Mouse (Mus musculus) olfactory bulb, adult 2 months (tissue): Measurements from ENCODE around the gene Fam163a. TPM values are rescaled to one million over a fixed set of nuclear protein-coding genes. Genes with fewer than 3 reads are reported as not detected.
"Not testable (repeated sequence)": the region's sequence is repeated elsewhere in the genome, so short reads cannot be mapped to it uniquely, and the experiment has no call there.

Source experiments
- H3K27ac ChIP-seq: fragments of 200-500 bp; 2 replicates; pipeline ENCODE4 v1.5.1; 2012; ENCODE audit warnings: low read depth, low read length; ENCODE audit not compliant: insufficient read depth
- H3K4me1 ChIP-seq: fragments of 200-500 bp; 2 replicates; pipeline ENCODE4 v1.6.1; 2012; ENCODE audit warnings: low read length; ENCODE audit not compliant: control insufficient read depth, insufficient read depth
- H3K4me3 ChIP-seq: fragments of 200-500 bp; 2 replicates; pipeline ENCODE4 v1.5.1; 2012; ENCODE audit warnings: mild to moderate bottlenecking, low read depth, low read length, moderate library complexity; ENCODE audit not compliant: insufficient read depth
- CTCF ChIP-seq: fragments of 200-500 bp; IDR thresholded peaks from 2 replicates; pipeline ENCODE4 v1.5.1; 2012; ENCODE audit warnings: low read depth, mild to moderate bottlenecking, low read length, moderate library complexity; ENCODE audit not compliant: insufficient read depth
- POLR2A ChIP-seq: fragments of 200-500 bp; IDR thresholded peaks from 2 replicates; pipeline ENCODE4 v1.6.1; 2012; ENCODE audit warnings: mild to moderate bottlenecking, low read depth, low read length, moderate library complexity; ENCODE audit not compliant: insufficient read depth
- WGBS: fragments of 180-500 bp; shearing (Covaris S2); methylation state at CpG from one replicate; pipeline ENCODE4 v1.1.7; 2018; 5-methylcytosine and 5-hydroxymethylcytosine counted together
- polyA plus RNA-seq: library from polyadenylated mRNA; stranded (reverse); fragments of >200 nt; gene quantifications from 2 replicates; pipeline ENCODE4 v1.2.4, GENCODE M21; 2012; ENCODE audit warnings: low replicate concordance; ENCODE audit not compliant: missing spikeins, insufficient read depth, insufficient read length

The Fam163a gene
- polyA plus RNA-seq, 1 experiment: not detected

DNA sequence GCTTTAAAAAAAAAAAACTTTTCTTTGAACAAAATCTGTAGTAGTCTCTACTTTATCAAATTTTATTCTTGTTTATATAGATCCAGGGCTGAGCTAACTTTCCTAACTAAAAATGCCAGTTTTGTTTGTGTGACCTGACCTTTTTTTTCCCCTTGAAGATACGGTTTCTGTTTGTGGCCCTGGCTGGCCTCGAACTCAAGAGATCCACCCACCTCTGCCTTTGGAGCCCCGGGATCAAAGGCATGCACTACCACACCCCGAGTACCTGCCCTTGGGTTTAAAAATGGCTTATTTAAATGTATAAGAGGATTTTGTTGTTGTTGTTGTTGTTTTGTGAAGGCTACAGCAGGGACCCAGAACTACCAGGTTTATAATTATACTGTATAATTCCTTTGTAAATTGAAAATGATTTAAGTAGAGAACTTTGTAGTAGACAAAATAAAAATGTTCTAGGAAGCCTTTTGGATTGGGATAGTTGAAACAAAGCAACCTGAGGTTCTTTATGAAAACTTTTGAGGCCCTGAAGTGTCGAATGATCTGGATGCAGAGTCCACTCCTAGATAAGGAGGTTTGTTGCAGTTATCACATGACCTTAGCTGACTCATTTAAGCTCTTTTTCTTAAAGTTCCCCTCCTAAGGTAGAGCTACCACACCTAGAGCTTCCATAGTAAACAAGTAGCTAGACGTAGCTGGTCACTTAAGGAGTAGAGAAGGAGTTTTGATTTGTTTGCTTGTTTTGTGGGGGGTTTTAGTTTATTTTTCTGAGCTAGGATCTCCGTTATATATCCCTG, 163.2 kb downstream of the Fam163a start:
- WGBS: 30% methylated on average over 7 of the region's 7 CpGs
- H3K27ac ChIP-seq: no peak overlapping the region
- peak overlapping the region; percentile 38 for H3K4me3 ChIP-seq
- H3K4me1 ChIP-seq: peaks cover 5% of the 10 kb centered on the region
- TF ChIP-seq POLR2A (no peak), CTCF (no peak)

GRCm38 (mm10) chr1:156040731-156041401, 164.0 kb downstream of the Fam163a start:
- TF ChIP-seq POLR2A (peak; percentile 90), CTCF (no peak)
- 0 out of 2 replicates have a peak overlapping the region, but pooled peaks have one; percentile 4 for H3K27ac ChIP-seq
- H3K4me3 ChIP-seq: peak overlapping the region; percentile 32
- H3K4me1 ChIP-seq: peaks cover 4% of the 10 kb centered on the region
- under 1% methylated on average over 22 of the region's 22 CpGs for WGBS

DNA sequence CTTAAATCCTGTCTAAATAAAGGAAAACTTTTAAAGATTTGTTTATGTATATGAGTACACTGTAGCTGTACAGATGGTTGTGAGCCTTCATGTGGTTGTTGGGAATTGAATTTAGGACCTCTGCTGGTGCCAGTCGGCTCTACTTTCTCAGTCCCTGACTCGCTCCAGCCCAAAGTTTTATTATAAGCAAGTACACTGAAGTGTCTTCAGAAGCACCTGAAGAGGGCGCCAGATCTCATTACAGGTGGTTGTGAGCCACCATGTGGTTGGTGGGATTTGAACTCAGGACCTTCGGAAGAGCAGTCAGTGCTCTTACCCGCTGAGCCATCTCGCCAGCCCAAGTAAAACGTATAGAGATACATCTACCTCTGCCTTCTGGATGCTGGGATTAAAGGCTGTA, 164.8 kb downstream of the Fam163a start:
- 75% methylated on average over 7 of the region's 7 CpGs for WGBS
- H3K4me3 ChIP-seq, H3K27ac ChIP-seq, H3K4me1 ChIP-seq: not testable (repeated sequence)

GRCm38 (mm10) chr1:156037144-156037583, 167.7 kb downstream of the Fam163a start:
- WGBS: 43% methylated on average over 5 of the region's 5 CpGs

GRCm38 (mm10) chr1:156035930-156036737, 168.7 kb downstream of the Fam163a start, which contains the start of gene Tor1aip1:
Gene Tor1aip1 (minus strand): TSS chr1:156036480.
- TF ChIP-seq CTCF (peak; percentile 47; the same call in 1 of the 2 replicates), POLR2A (peak; percentile 25; the same call in 1 of the 2 replicates)
- Histone ChIP-seq H3K4me3 (peak within 1 kb of the TSS; percentile 100), H3K4me1 (no peaks in the 10 kb centered on the region; the same call in 1 of the 2 replicates), H3K27ac (peak within 1 kb of the TSS; percentile 99)
- WGBS: under 1% methylated on average over 59 of the region's 59 CpGs

More at GRCm38 (mm10) chr1:156037144-156037583, 167.7 kb downstream of the Fam163a start:
- TF ChIP-seq POLR2A: no peak
- TF ChIP-seq CTCF: no peak
- Histone ChIP-seq H3K27ac (no peak overlapping the region), H3K4me3 (no peak overlapping the region), H3K4me1 (peaks cover 2% of the 10 kb centered on the region)

DNA sequence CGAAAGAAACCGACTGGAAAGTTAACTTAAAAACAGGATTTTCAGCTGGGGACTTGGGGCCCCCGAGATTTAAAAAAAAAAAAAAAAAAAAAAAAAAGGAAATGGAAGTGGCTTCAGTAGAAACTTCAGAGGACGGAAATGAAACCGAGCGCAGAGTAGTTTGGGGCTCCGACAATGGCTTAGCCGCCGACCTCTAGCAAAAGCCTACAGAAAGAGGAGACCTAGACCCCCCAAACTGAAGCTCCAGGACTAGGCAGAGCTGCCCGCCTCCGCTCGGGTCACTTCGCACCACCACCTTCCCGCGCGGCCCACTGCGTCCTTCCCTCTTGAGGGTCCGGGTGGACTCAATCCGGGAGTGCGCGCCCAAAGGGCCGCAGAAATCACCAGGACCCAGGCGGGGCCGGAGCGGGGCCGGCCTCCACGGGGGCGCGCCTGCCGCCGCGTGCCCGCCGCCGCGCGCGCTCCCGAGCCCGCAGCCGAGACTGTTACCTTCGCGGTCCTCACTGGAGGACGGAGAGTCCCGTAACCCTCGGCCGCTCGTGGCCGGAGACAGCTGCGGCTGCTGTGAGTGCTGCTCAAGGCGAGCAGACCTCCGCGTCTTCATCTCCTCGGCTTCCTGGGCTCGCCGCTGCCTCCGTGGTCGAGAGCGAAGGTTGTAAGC, 169.4 kb downstream of the Fam163a start, which contains the start of gene Tor1aip2:
Tor1aip2 (plus strand) TSS at position 135 of the 661 bp plus-strand sequence.
- Histone ChIP-seq H3K27ac (peak within 1 kb of the TSS; percentile 99), H3K4me3 (peak within 1 kb of the TSS; percentile 100), H3K4me1 (no peaks in the 10 kb centered on the region; the same call in 1 of the 2 replicates)
- WGBS: under 1% methylated on average over 59 of the region's 59 CpGs
- TF ChIP-seq POLR2A (no peak; the same call in 1 of the 2 replicates), CTCF (no peak)

DNA sequence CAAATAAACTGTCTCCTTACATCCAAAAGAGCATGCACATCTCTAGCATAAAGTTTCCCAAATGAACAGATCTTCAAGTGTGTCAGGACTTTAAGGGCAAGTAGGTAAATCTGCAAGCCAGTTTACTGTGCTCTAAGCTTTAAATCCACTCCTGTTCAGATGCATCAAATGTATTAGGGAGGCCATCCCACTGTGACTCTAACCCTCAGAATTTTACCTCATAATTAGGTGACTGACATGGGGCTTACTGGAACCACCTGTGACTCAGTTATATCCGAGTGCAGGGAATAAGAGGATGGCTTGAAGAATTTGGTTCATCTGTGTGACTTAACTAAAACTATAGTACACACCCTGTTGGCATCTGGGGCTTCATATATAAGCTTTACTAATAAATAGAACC, 170.2 kb downstream of the Fam163a start:
- Histone ChIP-seq H3K4me1 (no peaks in the 10 kb centered on the region; the same call in 1 of the 2 replicates), H3K4me3 (no peak overlapping the region), H3K27ac (no peak overlapping the region)
- TF ChIP-seq CTCF: no peak
- WGBS: 11% methylated on average over 1 of the region's 1 CpGs

GRCm38 (mm10) chr1:156033921-156034320, 170.9 kb downstream of the Fam163a start:
- no peaks in the 10 kb centered on the region; the same call in 1 of the 2 replicates for H3K4me1 ChIP-seq
- no peak for TF ChIP-seq CTCF
- no peak for TF ChIP-seq POLR2A
- 96% methylated on average over 7 of the region's 7 CpGs for WGBS
- no peak overlapping the region for H3K27ac ChIP-seq
- H3K4me3 ChIP-seq: no peak overlapping the region
